Mouse (Mus musculus) cerebellum, adult 2 months (tissue): ENCODE results near the gene Stat2. TPM values are rescaled to one million over a fixed set of nuclear protein-coding genes. Genes with fewer than 3 reads are reported as not detected.

Experiments used
- DNase-seq, 2 experiments: peaks; one replicate each; pipeline ENCODE4 v3.0.0; 2021
- H3K27ac ChIP-seq: fragments of 200-500 bp; 2 replicates; pipeline ENCODE4 v1.5.1; 2012; ENCODE audit warnings: low read length, control low read depth, inconsistent platforms; ENCODE audit not compliant: insufficient read depth
- H3K27me3 ChIP-seq: fragments of 200-500 bp; 2 replicates; pipeline ENCODE4 v1.6.1; 2012; ENCODE audit warnings: inconsistent platforms, mild to moderate bottlenecking, low read length, moderate library complexity; ENCODE audit not compliant: control insufficient read depth, insufficient read depth
- H3K4me1 ChIP-seq: fragments of 200-500 bp; 2 replicates; pipeline ENCODE4 v1.6.1; 2011; ENCODE audit warnings: low read length; ENCODE audit not compliant: control insufficient read depth, insufficient read depth
- H3K4me3 ChIP-seq: fragments of 200-500 bp; replicated peaks from 2 replicates; pipeline ENCODE3; 2011; ENCODE audit warnings: mild to moderate bottlenecking, low read depth, low read length, control low read depth; ENCODE audit not compliant: insufficient read depth
- CTCF ChIP-seq: fragments of 200-500 bp; IDR thresholded peaks from 2 replicates; pipeline ENCODE4 v1.5.1; 2011; ENCODE audit warnings: low read depth, mild to moderate bottlenecking, control low read depth, low read length, moderate library complexity, borderline replicate concordance; ENCODE audit not compliant: insufficient read depth
- POLR2A ChIP-seq: fragments of 200-500 bp; IDR thresholded peaks from 2 replicates; pipeline ENCODE4 v1.6.1; 2011; ENCODE audit warnings: low read length, control low read depth, borderline replicate concordance; ENCODE audit not compliant: insufficient read depth
- WGBS: fragments of 180-500 bp; shearing (Covaris S2); methylation state at CpG from one replicate; pipeline ENCODE4 v1.1.7; 2018; 5-methylcytosine and 5-hydroxymethylcytosine counted together
- polyA plus RNA-seq: library from polyadenylated mRNA; depleted of rRNA; stranded (reverse); fragments of >200 nt; gene quantifications from 2 replicates; pipeline ENCODE4 v1.2.3, GENCODE M21; 2012

Stat2 gene
- polyA plus RNA-seq, 1 experiment, result 94.4 TPM

DNA sequence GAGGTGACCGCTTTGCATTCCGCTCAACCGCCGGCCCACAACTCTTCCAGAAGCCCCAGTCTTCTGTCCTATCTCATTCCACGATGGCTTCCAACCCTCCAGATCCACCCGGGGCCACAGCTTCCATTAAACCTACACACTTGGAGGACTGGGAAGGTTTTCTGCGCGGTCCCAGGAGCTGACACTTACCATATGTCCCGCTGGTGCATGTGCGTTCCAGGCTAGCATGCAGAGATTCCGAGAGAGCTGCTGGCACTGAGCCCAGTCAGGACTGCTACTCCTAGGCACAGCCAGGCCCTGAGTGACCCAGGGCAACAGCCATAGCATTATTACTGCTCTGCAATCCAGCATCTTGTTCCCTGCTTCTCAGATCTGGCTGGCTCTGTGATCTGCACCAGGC, 27.3 kb downstream of the Stat2 start:
- 30% methylated on average over 11 of the region's 11 CpGs for WGBS

DNA sequence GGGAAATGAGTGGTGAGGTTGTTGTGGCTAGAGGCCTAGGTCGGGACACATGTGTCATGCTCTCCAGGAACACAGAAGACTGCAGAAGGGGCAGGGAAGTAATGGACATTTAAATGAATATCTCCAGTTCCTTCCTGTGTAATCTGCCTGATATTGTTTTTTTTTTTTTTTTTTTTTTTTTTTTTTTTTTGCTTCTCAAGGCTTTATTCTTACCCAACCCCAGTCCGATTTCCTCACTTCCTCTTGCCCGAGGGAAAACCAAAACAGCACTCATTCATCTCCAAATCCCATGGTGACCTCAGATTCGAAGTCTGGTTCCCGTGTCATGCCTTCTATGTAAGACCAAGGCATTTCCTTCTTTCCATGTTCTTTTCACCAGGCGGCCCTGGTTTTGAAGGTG, 27.9 kb downstream of the Stat2 start:
- TF ChIP-seq CTCF, result no peak
- no peak for TF ChIP-seq POLR2A
- peak overlapping the region; percentile 52; the same call in 1 of the 2 replicates for H3K27ac ChIP-seq
- 86% methylated on average over 6 of the region's 6 CpGs for WGBS
- no peak for DNase-seq
- H3K4me1 ChIP-seq, result peaks cover 11% of the 10 kb centered on the region
- H3K4me3 ChIP-seq, result no peak overlapping the region
- no peaks in the 10 kb centered on the region for H3K27me3 ChIP-seq

More for the DNA sequence above, 27.3 kb downstream of the Stat2 start:
- peak; percentile 72 to 75 for DNase-seq
- Histone ChIP-seq H3K4me1 (peaks cover 11% of the 10 kb centered on the region), H3K4me3 (no peak overlapping the region), H3K27me3 (no peaks in the 10 kb centered on the region), H3K27ac (peak overlapping the region; percentile 52)
- TF ChIP-seq POLR2A (no peak), CTCF (no peak)

DNA sequence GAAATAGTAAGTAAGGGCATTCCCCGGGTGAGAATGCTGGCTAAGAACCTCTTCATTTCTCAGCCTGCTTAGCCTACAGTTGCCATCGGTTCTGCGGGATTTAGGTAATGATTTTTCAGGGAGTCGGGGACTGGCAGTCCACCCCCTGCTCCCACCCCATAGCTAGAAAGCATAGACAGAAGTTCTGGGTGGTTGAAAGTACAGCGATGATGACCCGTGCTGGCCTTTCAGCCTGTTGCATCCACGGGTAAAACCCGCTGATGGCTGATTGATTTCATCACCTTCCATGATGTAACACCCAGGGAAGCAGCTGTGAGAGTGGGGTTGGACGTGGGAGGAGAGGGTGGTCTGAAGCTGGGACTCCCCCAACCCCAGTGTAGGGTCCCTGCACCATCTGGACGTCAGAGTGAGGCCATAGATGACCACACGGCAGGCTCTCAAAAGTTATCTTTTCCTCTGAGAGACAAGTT, 28.4 kb downstream of the Stat2 start, which contains the start of gene Il23a:
Gene Il23a (minus strand): TSS at position 51 of the 470 bp plus-strand sequence.
- Histone ChIP-seq H3K4me1 (peaks cover 11% of the 10 kb centered on the region), H3K27ac (peak within 1 kb of the TSS; percentile 52), H3K27me3 (no peaks in the 10 kb centered on the region), H3K4me3 (no peak within 1 kb of the TSS)
- no peak for DNase-seq
- 80% methylated on average over 11 of the region's 11 CpGs for WGBS
- TF ChIP-seq CTCF, result no peak
- no peak for TF ChIP-seq POLR2A

DNA sequence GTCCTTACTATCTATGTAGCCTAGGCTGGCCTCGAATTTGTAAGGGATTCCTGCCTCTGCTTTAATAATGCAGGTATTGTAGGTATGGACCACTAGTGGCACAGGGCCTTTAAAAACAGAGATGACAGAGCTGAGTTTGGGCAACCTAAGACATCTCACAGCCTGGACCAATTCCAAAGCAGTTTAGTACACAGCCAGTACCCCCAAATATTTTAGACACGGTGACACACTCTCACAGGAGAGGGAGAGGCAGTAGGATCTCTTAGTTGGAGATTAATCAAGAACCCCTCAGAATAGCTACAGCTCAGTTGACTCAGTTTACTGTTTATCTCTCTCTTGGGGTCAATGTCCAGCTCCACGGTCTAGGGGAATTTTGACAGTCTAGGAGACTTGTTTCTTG, 32.0 kb downstream of the Stat2 start:
- no peaks in the 10 kb centered on the region for H3K27me3 ChIP-seq
- TF ChIP-seq POLR2A (no peak), CTCF (no peak)
- DNase-seq, result peak in 1 of 2 experiments; percentile 29
- H3K4me3 ChIP-seq, result peak overlapping the region; percentile 92
- H3K4me1 ChIP-seq, result peaks cover 18% of the 10 kb centered on the region
- 23% methylated on average over 3 of the region's 3 CpGs for WGBS
- H3K27ac ChIP-seq, result peak overlapping the region; percentile 92; the same call in 1 of the 2 replicates

DNA sequence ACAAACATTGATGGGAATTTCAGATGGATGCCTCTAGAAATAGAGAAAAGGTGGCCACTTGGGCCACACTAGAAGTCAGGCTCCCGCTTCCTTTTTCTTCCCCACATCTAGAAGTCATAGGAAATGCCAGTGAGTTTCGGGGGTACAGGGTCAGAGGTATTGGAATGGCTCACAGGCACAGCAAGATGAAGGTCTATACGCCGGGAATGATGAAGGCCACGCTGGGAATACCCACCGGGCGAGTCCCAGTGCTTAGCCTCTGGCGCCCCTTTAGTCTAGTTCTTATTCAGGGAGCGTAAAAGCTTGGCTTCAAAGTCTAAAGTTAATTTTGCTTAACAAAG, 32.4 kb downstream of the Stat2 start:
- WGBS, result under 1% methylated on average over 9 of the region's 9 CpGs
- TF ChIP-seq CTCF (no peak), POLR2A (no peak)
- peak overlapping the region; percentile 92 for H3K27ac ChIP-seq
- H3K27me3 ChIP-seq, result no peaks in the 10 kb centered on the region
- H3K4me1 ChIP-seq, result peaks cover 14% of the 10 kb centered on the region
- peak overlapping the region; percentile 92 for H3K4me3 ChIP-seq
- DNase-seq, result no peak

DNA sequence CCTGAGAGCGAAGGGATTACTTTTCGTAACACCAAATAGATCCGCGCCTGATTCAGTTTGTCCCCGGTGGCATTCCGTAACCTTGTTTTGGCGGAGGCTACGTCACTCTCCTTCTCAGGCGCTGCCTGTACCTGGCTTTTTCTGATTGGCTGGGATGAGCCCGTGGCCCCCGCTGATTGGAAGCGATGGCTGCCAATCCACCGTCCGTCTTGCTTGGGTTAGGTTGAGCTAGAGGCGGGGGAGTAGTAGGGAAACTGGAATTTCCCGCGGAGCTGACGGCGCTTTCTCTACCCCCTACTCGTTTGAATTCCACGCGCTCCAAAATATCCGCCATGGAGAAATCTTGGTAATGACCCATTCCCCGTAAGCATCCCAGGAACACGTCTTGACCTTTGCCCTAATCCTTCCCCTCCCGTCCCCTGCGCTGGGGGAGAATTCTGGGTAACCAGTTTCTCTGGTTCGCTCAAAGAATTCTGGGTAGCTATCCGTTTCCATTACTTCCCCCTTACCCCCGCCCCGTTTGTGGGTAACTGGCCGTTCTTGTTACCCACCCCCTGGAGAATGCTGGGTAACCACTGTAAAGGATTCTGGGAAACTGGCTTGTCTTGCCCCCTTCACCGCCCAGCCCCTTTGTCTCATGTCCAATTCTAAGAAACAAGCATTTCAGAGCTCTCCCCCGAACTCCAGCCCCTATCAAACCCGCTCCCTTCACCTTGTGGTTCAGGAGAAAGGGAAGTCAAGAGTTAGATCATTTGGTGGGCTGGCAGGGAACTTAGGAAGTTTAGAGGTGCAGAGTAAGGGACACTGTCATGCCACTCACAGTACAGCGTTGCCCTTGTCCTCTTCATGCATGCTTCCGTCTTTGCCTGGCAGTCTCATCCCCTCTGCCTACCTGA, 33.0 kb downstream of the Stat2 start, which contains the start of gene Pan2:
Gene Pan2 (plus strand): TSS at position 210 of the 896 bp plus-strand sequence.
- Histone ChIP-seq H3K4me1 (peaks cover 9% of the 10 kb centered on the region; the same call in 1 of the 2 replicates), H3K4me3 (peak within 1 kb of the TSS; percentile 92), H3K27me3 (no peaks in the 10 kb centered on the region), H3K27ac (peak within 1 kb of the TSS; percentile 99)
- TF ChIP-seq CTCF (no peak), POLR2A (peak; percentile 66; the same call in 1 of the 2 replicates)
- peak; percentile 100 for DNase-seq
- under 1% methylated on average over 37 of the region's 37 CpGs for WGBS

DNA sequence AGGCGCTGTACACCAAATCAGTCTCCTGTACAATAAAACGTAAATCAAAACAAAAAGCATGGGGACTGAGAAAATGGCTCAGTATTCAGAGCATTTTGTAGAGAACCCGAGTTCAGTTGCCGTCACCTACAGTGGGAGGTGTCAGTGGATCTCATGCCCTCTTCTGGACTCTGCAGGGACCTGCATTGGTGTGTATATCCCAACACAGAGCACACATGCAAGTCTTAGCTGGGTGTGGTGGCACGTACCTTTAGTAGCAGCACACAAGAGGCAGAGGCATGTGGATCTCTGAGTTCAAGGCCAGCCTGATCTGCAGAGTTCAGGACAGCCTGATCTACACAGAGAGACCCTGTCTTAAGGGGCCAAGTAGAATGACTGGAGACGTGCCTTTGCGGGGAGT, 39.3 kb downstream of the Stat2 start:
- no peak for DNase-seq
- H3K27ac ChIP-seq, result no peak overlapping the region
- no peak overlapping the region for H3K4me3 ChIP-seq
- no peak for TF ChIP-seq CTCF
- TF ChIP-seq POLR2A, result no peak
- WGBS, result 86% methylated on average over 7 of the region's 7 CpGs
- H3K27me3 ChIP-seq, result no peaks in the 10 kb centered on the region
- peaks cover 7% of the 10 kb centered on the region for H3K4me1 ChIP-seq
